Comparison of ENCODE assay signal across 8 mouse cellular contexts in genomic region chr7:127712461-127713385, GRCm38 (mm10). TPM values are rescaled to one million over a fixed set of nuclear protein-coding genes. Genes with fewer than 3 reads are reported as not detected.
DNase-seq lines count a peak whose midpoint lies in the region; ATAC-seq and TF ChIP-seq lines count a peak whose summit lies in the region.

Gene Ctf1 (plus strand): TSS chr7:127712736.

- H3K4me3 ChIP-seq in embryonic facial prominence, embryonic 11.5 days (ENCODE audit: low read depth, low read length), result peak within 1 kb of the TSS; percentile 37
- peak within 1 kb of the TSS; percentile 55 for H3K4me3 ChIP-seq in kidney, adult 2 months (ENCODE audit: insufficient read depth, low read depth, low read length)
- peak within 1 kb of the TSS; percentile 51 for H3K4me3 ChIP-seq in limb, embryonic 13.5 days
- H3K4me3 ChIP-seq in midbrain, embryonic 15.5 days, result peak within 1 kb of the TSS; percentile 34

- WGBS in embryonic facial prominence, embryonic 11.5 days, result 2% methylated on average over 28 of the region's 28 CpGs
- 7% methylated on average over 28 of the region's 28 CpGs for WGBS in kidney, adult 2 months
- under 1% methylated on average over 28 of the region's 28 CpGs for WGBS in limb, embryonic 13.5 days
- 4% methylated on average over 28 of the region's 28 CpGs for WGBS in midbrain, embryonic 15.5 days

- peak within 1 kb of the TSS; percentile 61 for H3K4me2 ChIP-seq in embryonic facial prominence, embryonic 11.5 days (ENCODE audit: low read depth, low read length)
- peak within 1 kb of the TSS; percentile 72 for H3K4me2 ChIP-seq in limb, embryonic 13.5 days (replicated peaks)
- peak within 1 kb of the TSS; percentile 56 for H3K4me2 ChIP-seq in midbrain, embryonic 15.5 days

- H3K36me3 ChIP-seq in embryonic facial prominence, embryonic 11.5 days (replicated peaks; ENCODE audit: control insufficient read depth, insufficient read depth, low read depth, low read length), result no peaks in the 10 kb centered on the region
- no peaks in the 10 kb centered on the region for H3K36me3 ChIP-seq in kidney, adult 2 months (ENCODE audit: control insufficient read depth, insufficient read depth, low read length)
- H3K36me3 ChIP-seq in limb, embryonic 13.5 days, result peaks cover 20% of the 10 kb centered on the region
- no peaks in the 10 kb centered on the region for H3K36me3 ChIP-seq in midbrain, embryonic 15.5 days (replicated peaks)

- H3K9ac ChIP-seq in embryonic facial prominence, embryonic 11.5 days (replicated peaks; ENCODE audit: low read length), result peak within 1 kb of the TSS; percentile 51
- peak within 1 kb of the TSS; percentile 72 for H3K9ac ChIP-seq in limb, embryonic 13.5 days
- H3K9ac ChIP-seq in midbrain, embryonic 15.5 days, result peak within 1 kb of the TSS; percentile 12; the same call in 1 of the 2 replicates

- no peaks in the 10 kb centered on the region for H3K9me3 ChIP-seq in embryonic facial prominence, embryonic 11.5 days (replicated peaks; ENCODE audit: control insufficient read depth, low read length)
- no peaks in the 10 kb centered on the region for H3K9me3 ChIP-seq in limb, embryonic 13.5 days
- no peaks in the 10 kb centered on the region for H3K9me3 ChIP-seq in midbrain, embryonic 15.5 days

- no peak for TF ChIP-seq POLR2A in kidney, adult 2 months (IDR thresholded peaks at IDR 0.05; ENCODE audit: low read depth, low read length)

- peak; percentile 76 for DNase-seq in layer of hippocampus, adult 11-12 months (ENCODE audit: low spot score)
- no peak for DNase-seq in layer of hippocampus, adult 9-10 months (ENCODE audit: low spot score)
- peak; percentile 93 for DNase-seq in embryonic facial prominence, embryonic 11.5 days (ENCODE audit: low spot score)
- DNase-seq in heart, adult 18-20 months, result peak; percentile 84 to 88
- peak; percentile 85 for DNase-seq in kidney, adult 2 months
- DNase-seq in spleen, postnatal 36 days (ENCODE audit: low spot score in 2 of 2), result peak; percentile 53 to 59

- peaks cover 6% of the 10 kb centered on the region for H3K4me1 ChIP-seq in embryonic facial prominence, embryonic 11.5 days (ENCODE audit: control insufficient read depth, insufficient read depth, low read length)
- H3K4me1 ChIP-seq in kidney, adult 2 months (ENCODE audit: control insufficient read depth, insufficient read depth, low read length), result peaks cover 12% of the 10 kb centered on the region; the same call in 1 of the 2 replicates
- peaks cover 62% of the 10 kb centered on the region for H3K4me1 ChIP-seq in limb, embryonic 13.5 days
- peaks cover 30% of the 10 kb centered on the region for H3K4me1 ChIP-seq in midbrain, embryonic 15.5 days

- peak within 1 kb of the TSS; percentile 90 for H3K27ac ChIP-seq in embryonic facial prominence, embryonic 11.5 days (replicated peaks; ENCODE audit: low read depth, low read length)
- H3K27ac ChIP-seq in kidney, adult 2 months (ENCODE audit: insufficient read depth, low read depth, low read length), result peak within 1 kb of the TSS; percentile 85
- H3K27ac ChIP-seq in limb, embryonic 13.5 days, result peak within 1 kb of the TSS; percentile 97
- peak within 1 kb of the TSS; percentile 64 for H3K27ac ChIP-seq in midbrain, embryonic 15.5 days

- ATAC-seq in embryonic facial prominence, embryonic 11.5 days (replicated peaks; ENCODE audit: insufficient number of reproducible peaks, low FRiP score, low TSS enrichment, low read depth), result peak; percentile 37
- peak; percentile 82 for ATAC-seq in limb, embryonic 13.5 days (ENCODE audit: low FRiP score, low read depth)
- ATAC-seq in midbrain, embryonic 15.5 days (replicated peaks), result peak; percentile 67

- no peaks in the 10 kb centered on the region for H3K27me3 ChIP-seq in embryonic facial prominence, embryonic 11.5 days (ENCODE audit: control insufficient read depth, insufficient read depth, low read length)
- H3K27me3 ChIP-seq in kidney, adult 2 months (replicated peaks; ENCODE audit: control insufficient read depth, insufficient read depth, low read length), result no peaks in the 10 kb centered on the region
- H3K27me3 ChIP-seq in limb, embryonic 13.5 days, result no peaks in the 10 kb centered on the region
- H3K27me3 ChIP-seq in midbrain, embryonic 15.5 days (replicated peaks), result no peaks in the 10 kb centered on the region

- no peak for TF ChIP-seq CTCF in kidney, adult 2 months (conservative IDR thresholded peaks at IDR 0.05; ENCODE audit: insufficient read depth, insufficient read length, low read depth, low read length)

RNA-seq across cellular contexts. Expression of gene Ctf1, which starts in this region (rescaled TPM):
- 17.5 and 19.0 TPM in 2 replicates for polyA plus RNA-seq in embryonic facial prominence, embryonic 11.5 days (2014; fragmentation: Nextera tagmentation; extraction: Ambion mirVana)
- total RNA-seq in heart, adult 18-20 months (2021), result 1 to 10 TPM; 8.8 to 9.7 TPM
- polyA plus RNA-seq in kidney, adult 2 months (2012; rRNA removed), result 19.4 and 20.6 TPM in 2 replicates
- polyA plus RNA-seq in limb, embryonic 13.5 days (2015; fragmentation: Nextera tagmentation; extraction: Ambion mirVana), result 28.3 and 31.6 TPM in 2 replicates
- 3.7 and 3.8 TPM in 2 replicates for polyA plus RNA-seq in midbrain, embryonic 15.5 days (2015; fragmentation: Nextera tagmentation; extraction: Ambion mirVana)

Comparison
In these comparisons a context has a peak if more than half of its experiments do, and no peak if none do; other contexts are left out.
1. H3K9ac ChIP-seq: peak in every context shown above with its lines; median percentile 72 in limb, embryonic 13.5 days; 51 in embryonic facial prominence, embryonic 11.5 days; 12 in midbrain, embryonic 15.5 days.